Mouse (Mus musculus): ENCODE results near the gene 4930467E23Rik. TPM values are rescaled to one million over a fixed set of nuclear protein-coding genes. Genes with fewer than 3 reads are reported as not detected.
"Not testable (repeated sequence)": the region's sequence is repeated elsewhere in the genome, so short reads cannot be mapped to it uniquely, and the experiment has no call there.

Gene 4930467E23Rik
- polyA plus RNA-seq, 1 experiment: not detected

DNA sequence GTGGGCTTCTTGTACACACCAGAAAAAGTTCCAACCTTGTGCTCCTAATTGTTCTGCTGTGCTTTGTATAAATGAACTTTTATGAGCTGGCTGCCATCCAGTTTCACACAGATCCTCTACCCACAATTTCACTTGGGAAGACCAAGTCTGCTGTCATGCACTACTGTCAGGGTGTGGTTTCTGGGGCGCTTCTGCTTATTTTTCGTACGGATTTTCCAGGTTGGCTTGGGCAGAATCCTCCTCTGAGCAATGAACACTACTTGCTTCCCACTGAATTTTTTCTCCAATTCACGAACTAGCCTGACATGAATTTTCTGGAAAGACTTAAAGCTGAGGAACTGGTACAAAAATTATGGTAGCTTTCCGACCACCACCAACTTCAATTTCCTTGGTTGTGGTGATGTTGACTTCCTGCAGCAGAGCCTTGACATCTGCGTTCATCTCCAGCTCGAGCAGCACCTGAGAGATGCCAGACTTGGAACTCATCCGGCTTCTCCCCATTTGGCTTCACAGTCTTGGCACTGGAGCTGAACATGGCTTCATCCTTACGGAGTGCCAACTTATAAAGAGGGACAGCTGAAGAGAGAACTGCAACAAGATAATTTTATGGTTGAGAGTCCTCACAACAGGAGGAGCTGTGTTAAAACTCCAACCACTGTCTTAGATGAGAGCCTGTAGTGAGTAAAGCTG is 18.1 kb upstream of the 4930467E23Rik start:
- not testable (repeated sequence) for H3K27me3 ChIP-seq (ENCODE audit: control insufficient read depth, insufficient read depth, low read length); H3K4me3 ChIP-seq (ENCODE audit: extremely low read depth, insufficient read depth, insufficient read length); H3K27ac ChIP-seq (ENCODE audit: insufficient read depth, low read length); H3K36me3 ChIP-seq (ENCODE audit: control insufficient read depth, insufficient read depth, low read length); H3K4me1 ChIP-seq (ENCODE audit: control insufficient read depth, insufficient read depth, insufficient read length); DNase-seq (ENCODE audit: low read depth in 1 of 2, low spot score in 2 of 2)
- 92% methylated on average over 9 of the region's 9 CpGs for WGBS

DNA sequence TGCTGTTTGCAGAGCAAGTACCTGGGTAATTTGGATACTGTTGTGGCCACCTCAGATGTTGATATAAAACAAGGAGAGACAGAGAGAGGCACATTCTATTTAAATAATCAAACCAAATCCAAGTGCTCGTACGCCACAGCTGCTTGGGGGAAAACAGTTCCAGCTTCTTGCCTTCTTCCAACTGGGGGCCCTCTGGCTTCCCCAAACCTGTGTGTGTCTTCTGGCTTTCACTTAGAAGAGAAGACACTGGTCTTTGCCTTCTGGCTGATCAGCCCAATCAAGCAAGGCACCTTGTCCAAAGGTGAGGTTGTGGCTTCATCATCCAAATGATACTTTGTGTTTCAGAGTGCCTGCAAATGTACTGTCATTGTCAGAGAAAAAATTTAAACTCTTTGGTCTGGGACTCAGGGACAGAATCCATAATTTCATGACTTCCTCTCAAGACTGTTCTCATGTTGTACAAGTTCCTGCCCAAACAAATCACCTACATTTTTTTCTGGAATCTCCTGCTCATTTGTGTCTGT is 17.1 kb upstream of the 4930467E23Rik start:
- not testable (repeated sequence) for H3K27ac ChIP-seq (ENCODE audit: insufficient read depth, low read length); H3K36me3 ChIP-seq (ENCODE audit: control insufficient read depth, insufficient read depth, low read length); H3K4me3 ChIP-seq (ENCODE audit: extremely low read depth, insufficient read depth, insufficient read length); DNase-seq (ENCODE audit: low read depth in 1 of 2, low spot score in 2 of 2); H3K27me3 ChIP-seq (ENCODE audit: control insufficient read depth, insufficient read depth, low read length); H3K4me1 ChIP-seq (ENCODE audit: control insufficient read depth, insufficient read depth, insufficient read length)
- 85% methylated on average over 2 of the region's 2 CpGs for WGBS

DNA sequence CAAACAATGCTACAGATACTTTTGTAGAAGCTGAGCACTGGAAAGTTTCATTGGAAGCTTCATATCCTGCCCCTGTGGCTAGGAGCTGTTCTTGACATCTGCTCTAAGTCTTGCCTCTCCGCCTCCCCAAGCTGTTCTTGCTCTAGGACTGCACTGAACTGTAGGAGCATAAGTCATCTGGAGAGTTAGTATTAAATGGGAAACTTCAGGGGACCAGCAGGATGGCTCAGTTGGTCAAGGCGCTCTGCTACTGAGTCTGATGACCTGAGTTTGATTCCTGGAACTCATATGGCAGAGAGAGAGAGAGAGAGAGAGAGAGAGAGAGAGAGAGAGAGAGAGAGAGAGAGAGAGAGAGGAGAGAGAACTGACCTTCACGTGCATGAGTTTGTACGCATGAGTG is 16.6 kb upstream of the 4930467E23Rik start:
- H3K27ac ChIP-seq (ENCODE audit: insufficient read depth, low read length); H3K27me3 ChIP-seq (ENCODE audit: control insufficient read depth, insufficient read depth, low read length); H3K36me3 ChIP-seq (ENCODE audit: control insufficient read depth, insufficient read depth, low read length); H3K4me3 ChIP-seq (ENCODE audit: extremely low read depth, insufficient read depth, insufficient read length); DNase-seq (ENCODE audit: low read depth in 1 of 2, low spot score in 2 of 2); H3K4me1 ChIP-seq (ENCODE audit: control insufficient read depth, insufficient read depth, insufficient read length): not testable (repeated sequence)
- 75% methylated on average over 4 of the region's 4 CpGs for WGBS

DNA sequence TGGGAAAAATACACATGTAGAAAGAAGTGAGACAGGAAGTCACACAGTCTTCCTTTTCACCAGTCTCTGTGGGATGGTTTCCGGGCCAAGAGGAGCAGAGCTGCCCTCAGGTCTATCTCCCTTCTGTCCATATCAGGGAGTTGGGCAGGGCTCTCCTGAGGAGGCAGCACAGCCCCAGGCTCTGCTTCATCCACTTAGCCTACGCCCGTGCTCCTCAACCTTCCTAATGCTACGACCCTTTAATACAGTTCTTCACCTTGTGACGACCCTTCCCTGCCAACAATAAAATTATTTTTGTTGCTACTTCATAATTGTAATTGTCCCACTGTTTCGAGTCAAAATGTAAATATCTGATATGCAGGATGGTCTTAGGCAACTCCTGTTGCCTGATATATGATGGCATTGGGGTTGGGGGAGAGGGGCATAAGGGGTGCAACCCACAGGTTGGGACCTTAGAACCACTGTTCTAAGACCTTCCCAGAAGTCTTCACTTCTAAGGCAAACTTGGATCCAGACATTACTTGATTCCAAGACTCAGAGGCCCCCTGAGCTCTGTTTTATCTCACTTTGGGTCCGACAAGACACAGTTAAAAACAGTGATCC is 16.0 kb upstream of the 4930467E23Rik start:
- not testable (repeated sequence) for H3K27ac ChIP-seq (ENCODE audit: insufficient read depth, low read length); H3K36me3 ChIP-seq (ENCODE audit: control insufficient read depth, insufficient read depth, low read length); DNase-seq (ENCODE audit: low read depth in 1 of 2, low spot score in 2 of 2); H3K4me3 ChIP-seq (ENCODE audit: extremely low read depth, insufficient read depth, insufficient read length); H3K4me1 ChIP-seq (ENCODE audit: control insufficient read depth, insufficient read depth, insufficient read length); H3K27me3 ChIP-seq (ENCODE audit: control insufficient read depth, insufficient read depth, low read length)
- WGBS: 81% methylated on average over 7 of the region's 7 CpGs

DNA sequence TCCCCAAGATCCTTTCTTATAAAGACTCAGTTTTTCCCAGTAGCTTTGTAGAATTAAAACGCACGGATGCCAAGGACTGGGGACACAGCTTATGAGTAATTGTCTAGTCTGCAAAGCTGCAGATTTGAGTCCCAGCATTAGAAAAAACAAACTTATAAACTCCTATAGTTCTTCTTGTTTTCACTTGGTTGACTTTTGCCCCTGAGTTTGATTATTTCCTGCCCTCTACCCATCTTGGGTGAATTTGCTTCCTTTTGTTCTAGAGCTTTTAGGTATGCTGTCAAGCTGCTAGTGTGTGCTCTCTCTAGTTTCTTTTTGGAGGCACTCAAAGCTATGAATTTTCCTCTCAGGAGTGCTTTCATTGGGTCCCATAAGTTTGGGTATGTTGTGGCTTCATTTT is 14.9 kb upstream of the 4930467E23Rik start:
- H3K27ac ChIP-seq (ENCODE audit: insufficient read depth, low read length); H3K27me3 ChIP-seq (ENCODE audit: control insufficient read depth, insufficient read depth, low read length); H3K4me3 ChIP-seq (ENCODE audit: extremely low read depth, insufficient read depth, insufficient read length); H3K4me1 ChIP-seq (ENCODE audit: control insufficient read depth, insufficient read depth, insufficient read length); DNase-seq (ENCODE audit: low read depth in 1 of 2, low spot score in 2 of 2); H3K36me3 ChIP-seq (ENCODE audit: control insufficient read depth, insufficient read depth, low read length): not testable (repeated sequence)
- WGBS: 91% methylated on average over 2 of the region's 2 CpGs

DNA sequence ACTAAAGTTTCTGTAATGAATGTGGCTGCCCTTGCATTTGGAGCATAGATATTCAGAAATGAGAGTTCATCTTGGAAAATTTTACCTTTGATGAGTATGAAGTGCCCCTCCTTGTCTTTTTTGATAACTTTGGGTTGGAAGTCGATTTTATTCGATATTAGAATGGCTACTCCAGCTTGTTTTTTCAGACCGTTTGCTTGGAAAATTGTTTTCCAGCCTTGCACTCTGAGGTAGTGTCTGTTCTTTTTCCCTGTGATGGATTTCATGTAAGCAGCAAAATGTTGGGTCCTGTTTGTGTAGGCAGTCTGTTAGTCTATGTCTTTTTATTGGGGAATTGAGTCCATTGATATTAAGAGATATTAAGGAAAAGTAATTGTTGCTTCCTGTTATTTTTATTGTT is 14.1 kb upstream of the 4930467E23Rik start:
- H3K27ac ChIP-seq (ENCODE audit: insufficient read depth, low read length); DNase-seq (ENCODE audit: low read depth in 1 of 2, low spot score in 2 of 2); H3K4me1 ChIP-seq (ENCODE audit: control insufficient read depth, insufficient read depth, insufficient read length); H3K27me3 ChIP-seq (ENCODE audit: control insufficient read depth, insufficient read depth, low read length); H3K36me3 ChIP-seq (ENCODE audit: control insufficient read depth, insufficient read depth, low read length); H3K4me3 ChIP-seq (ENCODE audit: extremely low read depth, insufficient read depth, insufficient read length): not testable (repeated sequence)
- WGBS: 87% methylated on average over 3 of the region's 3 CpGs

DNA sequence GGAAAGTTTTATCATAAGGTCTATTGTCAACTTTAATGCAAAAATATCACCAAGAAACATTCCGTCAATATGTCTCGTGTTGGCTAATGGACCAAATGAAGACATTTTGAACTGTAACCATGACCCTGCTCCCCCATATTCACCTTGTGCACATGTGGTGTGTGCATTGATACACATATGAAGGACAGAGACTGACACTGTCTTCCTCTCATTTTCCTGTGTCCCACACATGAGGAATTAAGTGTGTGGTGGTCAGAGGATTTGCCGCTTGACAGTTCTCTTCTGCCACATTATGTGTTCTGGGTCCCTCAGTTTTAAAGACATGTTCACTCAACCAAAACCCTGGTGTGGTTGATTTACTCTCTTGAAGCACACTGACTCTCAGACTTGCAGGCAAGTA is 11.5 kb upstream of the 4930467E23Rik start:
- WGBS: 91% methylated on average over 3 of the region's 3 CpGs
- H3K27me3 ChIP-seq (ENCODE audit: control insufficient read depth, insufficient read depth, low read length); H3K4me1 ChIP-seq (ENCODE audit: control insufficient read depth, insufficient read depth, insufficient read length); H3K36me3 ChIP-seq (ENCODE audit: control insufficient read depth, insufficient read depth, low read length); DNase-seq (ENCODE audit: low read depth in 1 of 2, low spot score in 2 of 2); H3K4me3 ChIP-seq (ENCODE audit: extremely low read depth, insufficient read depth, insufficient read length); H3K27ac ChIP-seq (ENCODE audit: insufficient read depth, low read length): not testable (repeated sequence)

DNA sequence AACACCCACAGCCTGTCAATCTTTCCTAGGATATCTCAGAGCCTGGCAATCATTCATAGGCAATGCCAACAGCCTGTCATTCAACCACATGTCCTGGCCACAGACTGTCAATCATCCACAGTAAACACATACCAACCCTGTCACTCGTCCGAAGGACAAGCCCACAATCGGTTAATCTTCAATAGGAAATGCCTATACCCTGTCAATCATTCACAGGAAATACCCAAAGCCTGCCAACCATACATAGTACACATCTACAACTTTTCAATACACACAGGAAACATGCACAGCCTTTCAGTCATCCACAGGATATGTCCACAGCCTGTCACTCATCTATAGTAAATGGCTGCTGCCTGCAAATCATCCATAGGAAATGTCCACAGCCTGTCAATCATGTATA is 9.9 kb upstream of the 4930467E23Rik start:
- not testable (repeated sequence) for H3K36me3 ChIP-seq (ENCODE audit: control insufficient read depth, insufficient read depth, low read length); H3K27ac ChIP-seq (ENCODE audit: insufficient read depth, low read length); DNase-seq (ENCODE audit: low read depth in 1 of 2, low spot score in 2 of 2); H3K4me1 ChIP-seq (ENCODE audit: control insufficient read depth, insufficient read depth, insufficient read length); H3K4me3 ChIP-seq (ENCODE audit: extremely low read depth, insufficient read depth, insufficient read length); H3K27me3 ChIP-seq (ENCODE audit: control insufficient read depth, insufficient read depth, low read length)
- WGBS: 72% methylated on average over 3 of the region's 3 CpGs

DNA sequence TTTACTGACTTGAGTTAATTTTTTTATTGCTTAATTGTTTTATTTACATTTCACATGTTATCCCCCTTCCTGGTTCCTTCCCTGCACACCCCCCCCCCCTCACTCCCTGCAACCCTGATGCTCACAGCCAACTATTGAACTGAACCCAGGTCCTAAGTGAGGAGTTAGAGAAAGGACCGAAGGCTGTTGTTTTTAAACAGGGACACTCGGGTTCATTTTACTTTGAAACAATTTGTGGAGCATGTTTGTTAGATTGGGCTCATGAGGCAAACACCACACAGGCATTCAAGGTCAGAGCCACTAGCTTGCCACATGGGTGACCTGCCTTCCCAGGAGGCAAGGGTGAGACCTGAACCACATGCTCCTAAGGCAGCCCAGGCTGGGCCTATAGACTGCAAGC is 4.5 kb upstream of the 4930467E23Rik start:
- H3K36me3 ChIP-seq (ENCODE audit: control insufficient read depth, insufficient read depth, low read length); H3K27ac ChIP-seq (ENCODE audit: insufficient read depth, low read length); DNase-seq (ENCODE audit: low read depth in 1 of 2, low spot score in 2 of 2); H3K4me3 ChIP-seq (ENCODE audit: extremely low read depth, insufficient read depth, insufficient read length); H3K4me1 ChIP-seq (ENCODE audit: control insufficient read depth, insufficient read depth, insufficient read length); H3K27me3 ChIP-seq (ENCODE audit: control insufficient read depth, insufficient read depth, low read length): not testable (repeated sequence)
- WGBS: 61% methylated on average over 2 of the region's 2 CpGs

DNA sequence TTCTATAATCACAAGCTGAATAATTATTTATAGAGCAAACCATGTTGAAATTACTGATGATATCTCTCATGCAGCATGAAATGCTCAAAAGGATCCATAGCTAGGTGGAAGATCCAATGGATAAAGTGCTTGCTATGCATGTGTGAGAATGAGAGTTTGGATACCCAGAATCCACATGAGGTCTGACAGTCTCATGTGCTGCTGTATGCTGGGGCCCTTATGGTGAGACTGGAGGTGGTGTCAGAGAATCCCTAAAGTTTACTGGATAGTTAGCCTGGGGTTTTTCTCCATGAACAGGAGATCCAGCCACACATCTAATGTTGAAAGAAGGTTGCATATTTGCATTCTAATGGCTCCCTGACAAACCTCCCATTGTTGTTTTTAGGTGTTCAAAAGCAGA is 22.4 kb downstream of the 4930467E23Rik start:
- H3K36me3 ChIP-seq (ENCODE audit: control insufficient read depth, insufficient read depth, low read length); H3K4me3 ChIP-seq (ENCODE audit: extremely low read depth, insufficient read depth, insufficient read length); H3K4me1 ChIP-seq (ENCODE audit: control insufficient read depth, insufficient read depth, insufficient read length); H3K27ac ChIP-seq (ENCODE audit: insufficient read depth, low read length); DNase-seq (ENCODE audit: low read depth in 1 of 2, low spot score in 2 of 2); H3K27me3 ChIP-seq (ENCODE audit: control insufficient read depth, insufficient read depth, low read length): not testable (repeated sequence)

DNA sequence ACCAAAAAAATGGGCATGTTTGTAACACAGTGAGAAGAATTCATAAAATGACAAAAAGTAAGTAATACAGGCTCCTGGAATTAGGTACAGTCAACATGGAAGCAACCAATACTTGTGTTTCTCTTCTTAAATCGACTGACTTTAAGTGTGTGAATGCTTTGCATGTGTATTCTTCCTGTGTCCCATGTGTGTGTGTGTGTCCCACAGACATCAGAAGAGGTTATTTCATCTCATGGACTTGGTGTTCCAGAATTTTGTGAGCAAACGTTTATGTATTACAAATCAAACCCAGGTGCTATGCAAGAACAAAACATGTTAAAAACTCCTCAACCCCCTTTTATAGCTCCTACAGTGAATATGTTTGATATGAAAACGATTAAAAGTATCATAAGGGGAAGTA is 24.8 kb downstream of the 4930467E23Rik start:
- not testable (repeated sequence) for DNase-seq (ENCODE audit: low read depth in 1 of 2, low spot score in 2 of 2); H3K27me3 ChIP-seq (ENCODE audit: control insufficient read depth, insufficient read depth, low read length); H3K4me1 ChIP-seq (ENCODE audit: control insufficient read depth, insufficient read depth, insufficient read length); H3K27ac ChIP-seq (ENCODE audit: insufficient read depth, low read length); H3K4me3 ChIP-seq (ENCODE audit: extremely low read depth, insufficient read depth, insufficient read length); H3K36me3 ChIP-seq (ENCODE audit: control insufficient read depth, insufficient read depth, low read length)
- WGBS: 47% methylated on average over 3 of the region's 3 CpGs

All from spleen, adult 2 months (tissue).